Mouse (Mus musculus) bone marrow, adult 2 months (tissue): ENCODE measurements around the gene Gm8247. TPM values are rescaled to one million over a fixed set of nuclear protein-coding genes. Genes with fewer than 3 reads are reported as not detected.
"Not testable (repeated sequence)": the region's sequence is repeated elsewhere in the genome, so short reads cannot be mapped to it uniquely, and the experiment has no call there.

Experiments
- H3K27ac ChIP-seq: fragments of 200-500 bp; 2 replicates; pipeline ENCODE4 v1.5.1; 2012; ENCODE audit warnings: low read depth, mild to moderate bottlenecking, control low read depth, inconsistent platforms, low read length; ENCODE audit not compliant: control insufficient read depth, poor library complexity, insufficient read depth
- H3K4me1 ChIP-seq: fragments of 200-500 bp; 2 replicates; pipeline ENCODE4 v1.6.1; 2011; ENCODE audit warnings: low read length; ENCODE audit not compliant: control insufficient read depth, insufficient read depth
- H3K4me3 ChIP-seq: fragments of 200-500 bp; replicated peaks from 2 replicates; pipeline ENCODE3; 2011; ENCODE audit warnings: mild to moderate bottlenecking, low read depth, low read length, control low read depth; ENCODE audit not compliant: control insufficient read depth
- WGBS: fragments of 180-500 bp; shearing (Covaris S2); methylation state at CpG from one replicate; pipeline ENCODE4 v1.1.7; 2018; 5-methylcytosine and 5-hydroxymethylcytosine counted together
- polyA plus RNA-seq: library from polyadenylated mRNA; stranded (reverse); fragments of >200 nt; gene quantifications from 2 replicates; pipeline ENCODE4 v1.2.4, GENCODE M21; 2011; ENCODE audit warnings: low replicate concordance; ENCODE audit not compliant: missing spikeins, insufficient read depth, insufficient read length

Gm8247 gene
- polyA plus RNA-seq: not detected in 2 replicates

DNA sequence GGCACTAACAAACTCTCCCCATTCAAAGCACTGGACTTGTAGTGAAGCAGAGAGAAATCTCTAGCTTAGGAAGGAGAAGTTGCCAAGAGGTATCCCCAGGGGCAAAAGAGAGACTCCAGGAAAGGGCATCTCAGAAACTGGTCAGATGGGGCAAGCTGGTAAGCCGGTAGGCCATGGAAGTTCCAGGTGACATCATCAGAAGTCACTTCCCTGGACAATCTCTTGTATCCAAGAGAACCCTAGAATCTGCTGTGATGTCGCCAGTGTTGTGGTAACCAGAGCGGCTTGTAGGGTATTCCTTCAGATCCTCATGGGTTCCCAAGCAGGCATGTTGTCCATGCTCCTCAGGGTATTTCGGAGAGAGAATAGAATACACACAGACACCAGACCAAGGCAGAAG, at the start of gene Gm8247:
Gene Gm8247 (plus strand): TSS at position 301 of the 400 bp plus-strand sequence.
- WGBS: 86% methylated on average over 4 of the region's 4 CpGs
- H3K4me1 ChIP-seq, H3K27ac ChIP-seq, H3K4me3 ChIP-seq: not testable (repeated sequence)

DNA sequence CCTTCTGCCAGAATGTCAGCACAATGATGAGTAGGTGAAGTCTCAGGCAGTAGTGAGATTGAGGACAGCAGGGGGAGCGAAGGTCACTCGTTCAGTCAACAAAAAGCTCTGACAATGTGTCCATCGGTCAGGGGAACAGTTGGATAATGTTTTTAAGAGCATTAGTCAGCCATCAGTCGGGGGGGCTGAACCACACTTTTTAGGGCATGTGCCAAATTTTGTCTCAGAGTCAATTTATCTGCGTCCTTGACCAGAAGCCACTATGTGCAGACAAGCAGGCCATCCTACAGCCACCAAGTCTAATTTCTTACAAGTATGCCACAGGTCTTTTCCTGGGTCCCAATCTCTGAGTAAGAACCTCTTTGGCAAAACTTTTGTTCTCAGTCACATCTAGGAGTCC, 35.0 kb upstream of the Gm8247 start:
- H3K4me3 ChIP-seq, H3K4me1 ChIP-seq, H3K27ac ChIP-seq: not testable (repeated sequence)
- WGBS: 79% methylated on average over 5 of the region's 5 CpGs

DNA sequence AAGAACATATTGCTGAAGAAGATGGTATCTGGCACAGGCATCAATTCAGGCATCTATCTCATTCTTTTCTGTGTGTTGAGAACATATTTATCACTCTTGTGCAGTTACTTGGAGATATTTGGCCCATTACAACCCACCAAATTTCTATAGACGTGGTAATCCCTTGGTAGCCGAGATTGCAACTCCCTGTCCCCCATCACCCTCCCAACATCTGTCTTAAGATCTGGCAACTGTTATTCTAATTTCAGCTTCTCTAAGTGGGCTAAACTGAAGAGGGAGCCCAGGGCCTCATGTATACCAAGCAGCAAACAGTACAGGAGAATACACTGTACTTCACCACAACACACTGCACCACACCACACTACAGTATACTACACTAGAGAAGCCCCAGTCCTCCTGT, 8.8 kb downstream of the Gm8247 start:
- H3K4me3 ChIP-seq, H3K4me1 ChIP-seq, H3K27ac ChIP-seq: not testable (repeated sequence)
- WGBS: 67% methylated on average over 2 of the region's 2 CpGs

DNA sequence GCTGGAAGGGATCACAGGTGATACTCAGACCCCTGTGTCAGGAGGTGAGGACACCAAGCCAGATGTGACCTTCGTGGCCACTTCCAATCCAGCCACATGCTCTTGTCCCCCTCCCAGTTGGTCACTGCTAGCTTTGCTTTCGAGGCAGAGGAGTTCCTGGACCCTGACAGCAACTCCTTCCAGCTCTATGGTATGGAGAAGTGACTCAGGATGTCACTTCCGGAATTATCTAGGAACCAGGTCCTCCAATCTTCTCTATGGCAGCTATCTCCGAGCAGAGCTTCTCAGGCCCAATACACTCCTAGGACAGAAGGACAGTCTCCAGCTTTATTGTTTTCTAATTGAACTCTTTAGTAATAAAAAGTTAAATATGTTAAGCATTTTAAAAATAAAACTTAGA, 44.8 kb downstream of the Gm8247 start, which contains the start of gene Gm5624:
Gene Gm5624 (minus strand): TSS at position 202 of the 400 bp plus-strand sequence.
- WGBS: 63% methylated on average over 4 of the region's 4 CpGs
- not testable (repeated sequence) for H3K4me3 ChIP-seq, H3K27ac ChIP-seq, H3K4me1 ChIP-seq

Other genes starting within 250 kb of the Gm8247 start
- gene Gm5930, start 244.6 kb upstream of the Gm8247 start, polyA plus RNA-seq: not detected in 2 replicates
- not detected in 2 replicates for gene Gm8229, start 217.8 kb upstream of the Gm8247 start, polyA plus RNA-seq
- not detected in 2 replicates for gene Gm3371, start 172.5 kb upstream of the Gm8247 start, polyA plus RNA-seq
- gene Gm8232, start 149.5 kb upstream of the Gm8247 start, polyA plus RNA-seq: not detected in 2 replicates
- not detected in 2 replicates for gene BC061237, start 90.7 kb upstream of the Gm8247 start, polyA plus RNA-seq
- gene Gm17093, start 64.9 kb upstream of the Gm8247 start, polyA plus RNA-seq: not detected in 2 replicates
- not detected in 2 replicates for gene Gm5624, start 44.8 kb downstream of the Gm8247 start, polyA plus RNA-seq
- gene Gm8257, start 123.3 kb downstream of the Gm8247 start, polyA plus RNA-seq: not detected in 2 replicates
- not detected in 2 replicates for gene Gm8267, start 167.2 kb downstream of the Gm8247 start, polyA plus RNA-seq